Mouse (Mus musculus) hindbrain, embryonic 15.5 days (tissue): ENCODE results near the gene Rai1. TPM values are rescaled to one million over a fixed set of nuclear protein-coding genes. Genes with fewer than 3 reads are reported as not detected.
A peak's percentile ranks its signal among the peaks of the same experiment; 100 is the strongest.

Experiments used
- ATAC-seq: fragments of 200-750 bp; cut with Nextera tagmentation; 2 replicates; pipeline ENCODE4 v1.8.0; 2017; ENCODE audit warnings: low read depth, moderate number of reproducible peaks, moderate TSS enrichment; ENCODE audit not compliant: low FRiP score
- H3K27ac ChIP-seq: fragments of 300-500 bp; sonication (generic); replicated peaks from 2 replicates; pipeline ENCODE4 v1.5.1; 2015; ENCODE audit warnings: mild to moderate bottlenecking, inconsistent platforms
- H3K27me3 ChIP-seq: fragments of 300-500 bp; sonication (generic); 2 replicates; pipeline ENCODE4 v1.6.1; 2015; ENCODE audit warnings: control low read depth, inconsistent platforms
- H3K36me3 ChIP-seq: fragments of 300-500 bp; sonication (generic); 2 replicates; pipeline ENCODE4 v1.6.1; 2015; ENCODE audit warnings: control low read depth, inconsistent platforms
- H3K4me1 ChIP-seq: fragments of 300-500 bp; sonication (generic); replicated peaks from 2 replicates; pipeline ENCODE4 v1.6.1; 2015; ENCODE audit warnings: control low read depth, inconsistent platforms
- H3K4me2 ChIP-seq: fragments of 300-500 bp; sonication (generic); 2 replicates; pipeline ENCODE4 v1.6.1; 2015; ENCODE audit warnings: moderate library complexity, mild to moderate bottlenecking, inconsistent platforms
- H3K4me3 ChIP-seq: fragments of 300-500 bp; sonication (generic); 2 replicates; pipeline ENCODE4 v1.5.1; 2015; ENCODE audit warnings: mild to moderate bottlenecking, inconsistent platforms
- H3K9ac ChIP-seq: fragments of 300-500 bp; sonication (generic); 2 replicates; pipeline ENCODE4 v1.6.1; 2015; ENCODE audit warnings: inconsistent platforms
- H3K9me3 ChIP-seq: fragments of 300-500 bp; sonication (generic); 2 replicates; pipeline ENCODE4 v1.6.1; 2016; ENCODE audit warnings: control low read depth, inconsistent platforms
- WGBS: fragments of 180-500 bp; shearing (Covaris S2); methylation state at CpG from one replicate; pipeline ENCODE4 v1.1.7; 2015; 5-methylcytosine and 5-hydroxymethylcytosine counted together
- polyA plus RNA-seq: library from polyadenylated mRNA; unstranded; fragments of >200 nt; fragmentation: Nextera tagmentation; extraction: Ambion mirVana; gene quantifications from 2 replicates; pipeline ENCODE4 v1.2.1, GENCODE M21; 2015

Gene Rai1
- polyA plus RNA-seq, 1 experiment from 2014 or later = 32.5 TPM

DNA sequence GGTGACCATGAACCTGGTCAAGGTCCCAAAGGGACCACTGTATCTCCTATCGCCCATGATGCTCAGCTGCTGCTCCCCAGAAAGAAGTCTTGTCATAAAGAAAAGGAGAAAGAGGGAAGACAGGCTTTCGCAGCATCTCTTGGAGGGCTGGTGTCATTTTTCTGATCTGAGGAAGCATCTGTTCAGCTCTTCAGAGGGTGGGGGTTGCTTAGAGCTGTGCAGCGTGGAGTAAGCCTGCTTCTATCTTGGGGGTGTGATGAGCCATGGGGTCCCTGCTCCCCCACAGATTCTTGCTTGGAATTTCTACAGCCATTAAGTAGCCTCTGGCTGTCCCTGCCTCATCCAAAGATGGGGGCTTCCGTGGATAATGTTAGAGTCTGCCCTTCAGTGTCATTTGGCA, 53.5 kb downstream of the Rai1 start:
- H3K27ac ChIP-seq = no peak overlapping the region; the same call in 1 of the 2 replicates
- ATAC-seq = no peak

DNA sequence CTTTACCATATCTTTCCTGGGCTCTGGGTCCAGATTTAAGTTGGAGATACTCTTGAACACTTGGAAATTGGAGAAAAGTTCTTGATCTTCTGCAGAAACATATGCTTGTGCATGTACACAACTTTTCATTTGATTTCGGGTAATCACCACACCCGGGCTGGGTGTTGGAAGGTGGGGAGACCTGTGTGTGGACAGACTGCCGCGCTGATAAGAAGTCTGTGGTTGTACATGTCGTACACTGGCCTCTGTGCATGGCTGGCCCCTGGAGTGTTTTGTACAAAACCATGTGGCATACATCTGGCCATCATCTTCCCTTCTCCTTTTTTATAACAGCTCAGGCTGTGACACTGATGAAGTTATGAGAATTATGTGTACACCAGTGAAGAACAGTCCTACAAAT, 55.1 kb downstream of the Rai1 start:
- Histone ChIP-seq H3K9ac (no peak overlapping the region), H3K36me3 (no peaks in the 10 kb centered on the region), H3K27me3 (no peaks in the 10 kb centered on the region), H3K27ac (no peak overlapping the region), H3K4me1 (peaks cover 68% of the 10 kb centered on the region), H3K4me2 (no peak overlapping the region), H3K4me3 (no peak overlapping the region), H3K9me3 (no peaks in the 10 kb centered on the region)
- WGBS = 93% methylated on average over 5 of the region's 5 CpGs
- no peak for ATAC-seq

More for the DNA sequence above, 53.5 kb downstream of the Rai1 start:
- H3K9me3 ChIP-seq = no peaks in the 10 kb centered on the region
- no peaks in the 10 kb centered on the region for H3K36me3 ChIP-seq
- H3K9ac ChIP-seq = no peak overlapping the region
- H3K4me2 ChIP-seq = no peak overlapping the region
- no peak overlapping the region for H3K4me3 ChIP-seq
- H3K4me1 ChIP-seq = peaks cover 67% of the 10 kb centered on the region
- no peaks in the 10 kb centered on the region for H3K27me3 ChIP-seq
- 69% methylated on average over 4 of the region's 4 CpGs for WGBS

- no peak overlapping the region for H3K9ac ChIP-seq
- no peaks in the 10 kb centered on the region for H3K9me3 ChIP-seq
- no peak for ATAC-seq
- H3K27me3 ChIP-seq = no peaks in the 10 kb centered on the region
- H3K4me2 ChIP-seq = no peak overlapping the region
- H3K27ac ChIP-seq = peak overlapping the region; percentile 49
- WGBS = 79% methylated on average over 3 of the region's 3 CpGs
- no peak overlapping the region for H3K4me3 ChIP-seq
- H3K4me1 ChIP-seq = peaks cover 65% of the 10 kb centered on the region
- no peaks in the 10 kb centered on the region for H3K36me3 ChIP-seq
These were observed 55.8 kb downstream of the Rai1 start for GRCm38 (mm10) chr11:60160454-60161114.

GRCm38 (mm10) chr11:60161146-60161874, 56.5 kb downstream of the Rai1 start:
- H3K9ac ChIP-seq = no peak overlapping the region
- H3K9me3 ChIP-seq = no peaks in the 10 kb centered on the region
- no peak overlapping the region for H3K4me3 ChIP-seq
- ATAC-seq = no peak
- 39% methylated on average over 9 of the region's 9 CpGs for WGBS
- peak overlapping the region; percentile 54 for H3K27ac ChIP-seq
- peaks cover 69% of the 10 kb centered on the region for H3K4me1 ChIP-seq
- no peaks in the 10 kb centered on the region for H3K27me3 ChIP-seq
- no peak overlapping the region for H3K4me2 ChIP-seq
- no peaks in the 10 kb centered on the region for H3K36me3 ChIP-seq

- peaks cover 79% of the 10 kb centered on the region for H3K4me1 ChIP-seq
These were observed 57.7 kb downstream of the Rai1 start for GRCm38 (mm10) chr11:60162547-60162946.

DNA sequence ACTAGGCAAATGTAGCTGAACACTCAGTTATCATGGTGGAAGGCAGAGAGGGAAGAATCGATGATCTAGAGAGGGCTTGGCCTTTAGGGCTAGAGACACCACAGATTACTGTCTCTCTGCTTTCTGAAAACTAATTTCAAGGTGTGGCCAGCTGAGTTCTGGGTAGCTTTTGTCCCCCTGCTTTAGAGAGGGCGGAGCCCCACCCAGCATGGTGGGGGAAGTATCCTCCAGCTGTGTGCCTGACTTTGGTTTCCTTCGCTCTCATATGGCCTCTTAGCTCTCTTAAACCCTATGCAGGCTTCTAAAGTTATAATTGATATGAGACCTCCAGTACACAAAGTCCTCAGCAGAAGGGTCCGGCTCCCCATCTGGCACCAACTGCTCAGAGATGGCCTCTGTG, 58.5 kb downstream of the Rai1 start:
- no peaks in the 10 kb centered on the region for H3K27me3 ChIP-seq
- H3K27ac ChIP-seq = no peak overlapping the region
- no peaks in the 10 kb centered on the region for H3K36me3 ChIP-seq
- peaks cover 81% of the 10 kb centered on the region for H3K4me1 ChIP-seq
- no peaks in the 10 kb centered on the region for H3K9me3 ChIP-seq
- ATAC-seq = no peak
- H3K9ac ChIP-seq = no peak overlapping the region
- WGBS = 83% methylated on average over 4 of the region's 4 CpGs
- H3K4me3 ChIP-seq = no peak overlapping the region
- H3K4me2 ChIP-seq = no peak overlapping the region

More at GRCm38 (mm10) chr11:60162547-60162946, 57.7 kb downstream of the Rai1 start:
- Histone ChIP-seq H3K4me3 (no peak overlapping the region), H3K27me3 (no peaks in the 10 kb centered on the region), H3K9ac (no peak overlapping the region), H3K27ac (no peak overlapping the region; the same call in 1 of the 2 replicates), H3K9me3 (no peaks in the 10 kb centered on the region), H3K36me3 (no peaks in the 10 kb centered on the region), H3K4me2 (no peak overlapping the region)
- ATAC-seq = no peak
- 92% methylated on average over 1 of the region's 1 CpGs for WGBS

DNA sequence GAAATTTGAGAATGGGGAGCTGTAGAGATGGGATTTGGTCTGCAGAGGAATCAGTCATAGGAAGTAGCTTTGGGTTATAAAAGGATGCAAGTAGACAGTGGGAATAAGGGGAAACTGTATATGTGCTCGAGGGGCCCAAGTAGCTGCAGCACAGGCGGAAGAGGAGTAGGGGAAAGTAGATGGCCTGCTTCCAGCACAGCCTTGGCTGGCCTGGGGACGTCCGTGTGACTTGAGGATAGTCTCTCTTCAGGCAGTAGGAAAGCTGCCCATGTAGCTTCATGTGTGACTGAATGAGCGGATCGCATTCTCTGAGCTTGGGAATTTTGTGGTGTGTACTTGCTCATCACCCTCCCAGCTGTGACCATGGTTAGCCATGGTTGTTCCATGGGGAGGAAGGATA, 59.6 kb downstream of the Rai1 start:
- 62% methylated on average over 6 of the region's 6 CpGs for WGBS
- H3K4me3 ChIP-seq = no peak overlapping the region

DNA sequence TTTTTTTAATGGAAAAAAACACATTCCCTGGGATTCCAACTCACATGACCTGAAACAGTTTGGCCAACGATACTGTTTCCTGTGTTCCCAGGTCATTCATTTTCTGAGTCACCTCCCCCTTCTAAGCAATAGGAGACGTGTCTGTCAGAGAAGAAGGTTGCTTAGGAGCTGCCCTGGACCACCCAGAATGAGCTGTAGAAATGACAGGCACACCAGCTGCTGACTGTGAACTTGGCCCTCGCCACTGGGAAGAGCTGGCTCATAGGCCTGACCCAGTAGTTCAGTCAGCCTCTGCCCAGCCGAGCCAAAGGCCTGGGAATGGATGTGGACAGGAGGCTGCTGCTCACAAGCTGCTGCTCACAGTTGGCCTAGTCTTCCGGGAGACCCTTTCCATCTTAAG, 60.3 kb downstream of the Rai1 start:
- 33% methylated on average over 5 of the region's 5 CpGs for WGBS
- no peak overlapping the region for H3K9ac ChIP-seq
- no peaks in the 10 kb centered on the region for H3K36me3 ChIP-seq
- 0 out of 2 replicates have a peak overlapping the region, but pooled peaks have one; percentile 14 for H3K27ac ChIP-seq
- H3K9me3 ChIP-seq = no peaks in the 10 kb centered on the region
- H3K4me3 ChIP-seq = no peak overlapping the region
- no peak for ATAC-seq
- H3K27me3 ChIP-seq = no peaks in the 10 kb centered on the region
- H3K4me1 ChIP-seq = peaks cover 90% of the 10 kb centered on the region
- H3K4me2 ChIP-seq = no peak overlapping the region

More for the DNA sequence above, 59.6 kb downstream of the Rai1 start:
- no peak for ATAC-seq
- H3K27me3 ChIP-seq = no peaks in the 10 kb centered on the region
- H3K9ac ChIP-seq = no peak overlapping the region
- H3K27ac ChIP-seq = 0 out of 2 replicates have a peak overlapping the region, but pooled peaks have one; percentile 14
- peaks cover 88% of the 10 kb centered on the region for H3K4me1 ChIP-seq
- no peak overlapping the region for H3K4me2 ChIP-seq
- H3K36me3 ChIP-seq = no peaks in the 10 kb centered on the region
- H3K9me3 ChIP-seq = no peaks in the 10 kb centered on the region

- WGBS = 14% methylated on average over 9 of the region's 9 CpGs
- Histone ChIP-seq H3K4me1 (peaks cover 73% of the 10 kb centered on the region), H3K27ac (peak overlapping the region; percentile 52; the same call in 1 of the 2 replicates), H3K9ac (no peak overlapping the region), H3K27me3 (no peaks in the 10 kb centered on the region), H3K9me3 (no peaks in the 10 kb centered on the region), H3K4me3 (no peak overlapping the region), H3K36me3 (no peaks in the 10 kb centered on the region), H3K4me2 (no peak overlapping the region)
- ATAC-seq = no peak
These were observed 64.0 kb downstream of the Rai1 start for GRCm38 (mm10) chr11:60168780-60169179.

DNA sequence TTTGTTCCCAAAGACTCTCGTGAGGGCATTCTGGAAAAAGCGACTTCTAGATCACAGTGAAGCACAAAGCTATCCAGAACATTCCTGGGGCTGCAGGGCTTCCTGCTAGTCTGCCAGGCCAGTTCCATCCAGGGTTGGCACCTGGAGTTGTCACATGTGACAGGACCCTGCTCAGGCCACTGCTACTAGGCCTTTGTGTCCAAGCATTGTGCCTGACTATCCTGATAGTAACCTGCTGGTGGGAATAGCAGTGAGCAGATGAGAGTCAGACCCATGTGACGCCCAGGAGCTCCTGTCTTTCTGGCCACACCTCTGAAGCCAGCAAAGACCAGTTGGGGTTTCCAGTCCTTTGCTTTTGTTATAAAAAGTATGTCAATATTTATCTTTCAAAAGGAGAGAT, 67.3 kb downstream of the Rai1 start:
- Histone ChIP-seq H3K9ac (no peak overlapping the region), H3K9me3 (no peaks in the 10 kb centered on the region), H3K4me1 (peaks cover 69% of the 10 kb centered on the region), H3K27ac (no peak overlapping the region), H3K36me3 (no peaks in the 10 kb centered on the region), H3K4me2 (no peak overlapping the region), H3K27me3 (no peaks in the 10 kb centered on the region), H3K4me3 (no peak overlapping the region)
- ATAC-seq = no peak
- WGBS = 93% methylated on average over 3 of the region's 3 CpGs

- Histone ChIP-seq H3K27me3 (no peaks in the 10 kb centered on the region), H3K27ac (peak overlapping the region; percentile 23; the same call in 1 of the 2 replicates), H3K36me3 (no peaks in the 10 kb centered on the region), H3K4me3 (no peak overlapping the region), H3K9me3 (no peaks in the 10 kb centered on the region), H3K4me2 (no peak overlapping the region), H3K9ac (no peak overlapping the region), H3K4me1 (peaks cover 69% of the 10 kb centered on the region)
- ATAC-seq = no peak
- WGBS = 64% methylated on average over 10 of the region's 10 CpGs
These were observed 68.9 kb downstream of the Rai1 start for GRCm38 (mm10) chr11:60173606-60174184.
